Mouse (Mus musculus) embryonic fibroblast, embryonic 13.5 days (primary cell): Measurements from ENCODE around the gene Fggy. TPM values are rescaled to one million over a fixed set of nuclear protein-coding genes. Genes with fewer than 3 reads are reported as not detected.

ENCODE experiments used
- H3K27ac ChIP-seq: 2 replicates; pipeline ENCODE4 v1.5.1; 2012; ENCODE audit warnings: low read length, control low read depth, inconsistent platforms; ENCODE audit not compliant: insufficient read depth
- H3K4me1 ChIP-seq: 2 replicates; pipeline ENCODE4 v1.6.1; 2011; ENCODE audit warnings: low read length; ENCODE audit not compliant: control insufficient read depth, insufficient read depth
- H3K4me3 ChIP-seq: 2 replicates; pipeline ENCODE4 v1.5.1; 2011; ENCODE audit warnings: mild to moderate bottlenecking, control low read depth, low read length; ENCODE audit not compliant: insufficient read depth
- CTCF ChIP-seq: IDR thresholded peaks from 2 replicates; pipeline ENCODE4 v1.5.1; 2011; ENCODE audit warnings: mild to moderate bottlenecking, control low read depth, low read length, moderate library complexity, borderline replicate concordance; ENCODE audit not compliant: insufficient read depth
- POLR2A ChIP-seq: IDR thresholded peaks from 2 replicates; pipeline ENCODE4 v1.6.1; 2011; ENCODE audit warnings: low read depth, mild to moderate bottlenecking, control low read depth, low read length, moderate library complexity
- polyA plus RNA-seq: library from polyadenylated mRNA; stranded (reverse); fragments of >200 nt; gene quantifications from 2 replicates; pipeline ENCODE4 v1.2.4, GENCODE M21; 2011; ENCODE audit warnings: low read depth; ENCODE audit not compliant: missing spikeins, insufficient read length

The Fggy gene
- polyA plus RNA-seq, 1 experiment, result 7.6 TPM

- TF ChIP-seq CTCF, result no peak
- no peak for TF ChIP-seq POLR2A
- H3K4me3 ChIP-seq, result no peak overlapping the region
Measured at GRCm38 (mm10) chr4:95676390-95676789, 119.1 kb downstream of the Fggy start.

GRCm38 (mm10) chr4:95680756-95681449 is 123.6 kb downstream of the Fggy start:
- Histone ChIP-seq H3K27ac (no peak overlapping the region), H3K4me3 (no peak overlapping the region), H3K4me1 (no peaks in the 10 kb centered on the region; the same call in 1 of the 2 replicates)
- TF ChIP-seq CTCF (no peak), POLR2A (no peak)

More at GRCm38 (mm10) chr4:95676390-95676789, 119.1 kb downstream of the Fggy start:
- no peaks in the 10 kb centered on the region; the same call in 1 of the 2 replicates for H3K4me1 ChIP-seq
- H3K27ac ChIP-seq, result no peak overlapping the region

GRCm38 (mm10) chr4:95684522-95685080 is 127.3 kb downstream of the Fggy start:
- Histone ChIP-seq H3K4me1 (no peaks in the 10 kb centered on the region), H3K4me3 (no peak overlapping the region), H3K27ac (no peak overlapping the region)
- TF ChIP-seq CTCF (no peak), POLR2A (no peak)

- TF ChIP-seq CTCF, result no peak
- TF ChIP-seq POLR2A, result no peak
- Histone ChIP-seq H3K4me1 (no peaks in the 10 kb centered on the region), H3K4me3 (no peak overlapping the region), H3K27ac (no peak overlapping the region)
Measured at GRCm38 (mm10) chr4:95686775-95687174, 129.5 kb downstream of the Fggy start.

GRCm38 (mm10) chr4:95687350-95687749 is 130.0 kb downstream of the Fggy start:
- TF ChIP-seq POLR2A, result no peak
- no peak for TF ChIP-seq CTCF
- Histone ChIP-seq H3K4me3 (no peak overlapping the region), H3K27ac (no peak overlapping the region), H3K4me1 (no peaks in the 10 kb centered on the region)

GRCm38 (mm10) chr4:95688159-95688558 is 130.9 kb downstream of the Fggy start:
- TF ChIP-seq POLR2A (no peak), CTCF (no peak)
- no peak overlapping the region for H3K4me3 ChIP-seq
- no peaks in the 10 kb centered on the region for H3K4me1 ChIP-seq
- H3K27ac ChIP-seq, result no peak overlapping the region

- Histone ChIP-seq H3K4me3 (no peak overlapping the region), H3K4me1 (no peaks in the 10 kb centered on the region), H3K27ac (no peak overlapping the region)
- TF ChIP-seq POLR2A (no peak), CTCF (no peak)
Measured at GRCm38 (mm10) chr4:95700366-95700765, 143.1 kb downstream of the Fggy start.

- Histone ChIP-seq H3K4me3 (no peak overlapping the region), H3K4me1 (no peaks in the 10 kb centered on the region; the same call in 1 of the 2 replicates), H3K27ac (no peak overlapping the region)
- TF ChIP-seq POLR2A (no peak), CTCF (no peak)
Measured at GRCm38 (mm10) chr4:95707941-95708897, 150.9 kb downstream of the Fggy start.

- no peak overlapping the region for H3K4me3 ChIP-seq
- H3K4me1 ChIP-seq, result no peaks in the 10 kb centered on the region; the same call in 1 of the 2 replicates
- TF ChIP-seq POLR2A (no peak), CTCF (no peak)
- H3K27ac ChIP-seq, result no peak overlapping the region
Measured at GRCm38 (mm10) chr4:95709750-95710149, 152.4 kb downstream of the Fggy start.
